Mouse (Mus musculus): Measurements from ENCODE around the gene Ptprt. TPM values are rescaled to one million over a fixed set of nuclear protein-coding genes. Genes with fewer than 3 reads are reported as not detected.

Ptprt gene
- total RNA-seq, 1 experiment from 2014 or later = not detected

GRCm38 (mm10) chr2:161706386-161706915 lies 954.5 kb downstream of the Ptprt start:
- no peak for ATAC-seq (replicated peaks in 1 of 2; ENCODE audit: insufficient read depth in 1 of 2, low FRiP score in 2 of 2, low TSS enrichment in 1 of 2, low read depth in 1 of 2, poor library complexity in 2 of 2, severe bottlenecking in 2 of 2)

DNA sequence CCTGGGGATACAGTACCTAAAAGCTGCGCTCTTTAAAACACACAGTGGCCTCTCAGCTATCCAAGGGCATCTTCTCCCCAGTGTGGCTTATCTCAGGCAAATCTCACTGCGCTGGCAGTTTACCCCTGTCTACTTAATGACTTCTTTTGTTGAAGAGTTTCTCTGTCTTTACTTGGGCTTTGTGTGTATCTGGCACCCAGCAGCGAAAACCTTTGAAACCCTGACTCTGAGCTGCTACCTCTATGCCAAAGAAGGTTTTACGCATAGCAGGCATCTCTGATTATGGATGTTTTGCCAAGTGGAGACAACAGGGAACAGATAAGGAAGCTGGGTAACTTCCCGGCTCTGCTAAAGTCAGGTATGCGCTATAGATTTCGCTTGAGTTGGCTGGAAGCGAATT lies 956.1 kb downstream of the Ptprt start:
- ATAC-seq (replicated peaks in 1 of 2; ENCODE audit: insufficient read depth in 1 of 2, low FRiP score in 2 of 2, low TSS enrichment in 1 of 2, low read depth in 1 of 2, poor library complexity in 2 of 2, severe bottlenecking in 2 of 2) = no peak

DNA sequence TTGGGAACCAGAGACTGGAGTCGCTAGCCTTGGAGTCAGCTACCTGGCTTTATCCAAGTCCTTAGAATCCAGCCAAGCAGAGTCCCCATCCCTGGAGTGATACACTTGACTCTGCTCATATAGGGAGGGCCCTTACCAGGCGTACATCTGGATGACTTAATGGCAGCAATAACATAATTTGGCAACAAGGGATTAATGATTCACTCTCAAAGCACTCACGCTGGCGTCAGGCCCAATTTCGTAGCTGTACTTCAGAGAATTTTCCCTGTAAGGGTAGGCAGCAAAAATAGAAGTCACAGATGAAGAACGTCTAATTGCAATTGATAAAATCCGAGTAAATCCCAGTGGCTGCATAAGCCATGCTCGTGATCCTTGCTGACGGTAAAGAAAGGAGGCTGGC lies 956.5 kb downstream of the Ptprt start:
- ATAC-seq (replicated peaks in 1 of 2; ENCODE audit: insufficient read depth in 1 of 2, low FRiP score in 2 of 2, low TSS enrichment in 1 of 2, low read depth in 1 of 2, poor library complexity in 2 of 2, severe bottlenecking in 2 of 2) = no peak

GRCm38 (mm10) chr2:161695819-161696218 lies 965.1 kb downstream of the Ptprt start:
- no peak for ATAC-seq (replicated peaks in 1 of 2; ENCODE audit: insufficient read depth in 1 of 2, low FRiP score in 2 of 2, low TSS enrichment in 1 of 2, low read depth in 1 of 2, poor library complexity in 2 of 2, severe bottlenecking in 2 of 2)

GRCm38 (mm10) chr2:161668302-161668986 lies 992.5 kb downstream of the Ptprt start:
- no peak for ATAC-seq (replicated peaks in 1 of 2; ENCODE audit: insufficient read depth in 1 of 2, low FRiP score in 2 of 2, low TSS enrichment in 1 of 2, low read depth in 1 of 2, poor library complexity in 2 of 2, severe bottlenecking in 2 of 2)

GRCm38 (mm10) chr2:161661912-161662311 lies 999.0 kb downstream of the Ptprt start:
- ATAC-seq (replicated peaks in 1 of 2; ENCODE audit: insufficient read depth in 1 of 2, low FRiP score in 2 of 2, low TSS enrichment in 1 of 2, low read depth in 1 of 2, poor library complexity in 2 of 2, severe bottlenecking in 2 of 2) = no peak

DNA sequence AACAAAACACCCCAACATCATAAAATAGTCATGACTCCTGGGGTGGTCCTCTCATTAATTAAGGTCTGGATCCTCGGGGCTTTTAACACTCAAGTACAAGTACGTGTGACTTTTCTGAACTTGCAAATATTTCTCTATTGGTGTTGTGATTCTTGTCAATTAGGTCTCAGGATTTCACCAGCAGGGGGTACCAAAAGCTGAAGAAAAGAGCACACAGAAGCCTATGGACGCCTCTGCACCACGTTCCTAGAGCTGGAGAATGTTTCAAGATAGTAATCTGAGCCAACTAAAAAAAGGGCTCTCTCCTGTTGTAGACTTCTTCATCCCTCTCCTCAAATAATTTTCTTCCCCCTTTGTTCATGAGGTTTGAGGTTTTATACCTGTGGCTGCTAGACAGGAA lies 1000.1 kb downstream of the Ptprt start:
- no peak for ATAC-seq (replicated peaks in 1 of 2; ENCODE audit: insufficient read depth in 1 of 2, low FRiP score in 2 of 2, low TSS enrichment in 1 of 2, low read depth in 1 of 2, poor library complexity in 2 of 2, severe bottlenecking in 2 of 2)

GRCm38 (mm10) chr2:161657046-161657445 lies 1003.9 kb downstream of the Ptprt start:
- ATAC-seq (replicated peaks in 1 of 2; ENCODE audit: insufficient read depth in 1 of 2, low FRiP score in 2 of 2, low TSS enrichment in 1 of 2, low read depth in 1 of 2, poor library complexity in 2 of 2, severe bottlenecking in 2 of 2) = no peak

- no peak for ATAC-seq (replicated peaks in 1 of 2; ENCODE audit: insufficient read depth in 1 of 2, low FRiP score in 2 of 2, low TSS enrichment in 1 of 2, low read depth in 1 of 2, poor library complexity in 2 of 2, severe bottlenecking in 2 of 2)
Measured at GRCm38 (mm10) chr2:161656632-161657031, 1004.3 kb downstream of the Ptprt start.

- no peak for ATAC-seq (replicated peaks in 1 of 2; ENCODE audit: insufficient read depth in 1 of 2, low FRiP score in 2 of 2, low TSS enrichment in 1 of 2, low read depth in 1 of 2, poor library complexity in 2 of 2, severe bottlenecking in 2 of 2)
Measured at GRCm38 (mm10) chr2:161640805-161641204, 1020.1 kb downstream of the Ptprt start.

GRCm38 (mm10) chr2:161634084-161634483 lies 1026.9 kb downstream of the Ptprt start:
- no peak for ATAC-seq (replicated peaks in 1 of 2; ENCODE audit: insufficient read depth in 1 of 2, low FRiP score in 2 of 2, low TSS enrichment in 1 of 2, low read depth in 1 of 2, poor library complexity in 2 of 2, severe bottlenecking in 2 of 2)

DNA sequence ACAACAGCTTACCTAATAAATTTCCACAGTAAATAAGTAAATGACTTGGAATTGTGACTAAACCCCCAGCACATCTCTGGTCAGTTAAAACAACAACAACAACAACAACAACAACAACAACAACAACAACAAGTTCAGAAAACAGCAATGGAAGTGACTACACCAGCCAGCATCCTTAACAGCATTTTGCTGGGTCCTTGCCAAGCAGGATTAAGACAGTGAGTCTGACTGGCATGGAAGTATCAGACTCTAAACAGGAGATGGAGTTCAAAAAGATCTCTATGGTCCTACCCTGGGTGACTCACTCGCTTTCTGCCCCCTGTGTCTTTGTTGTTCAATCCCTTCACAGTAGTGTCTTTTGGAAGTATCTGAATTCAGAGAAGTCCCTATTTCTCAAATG lies 1035.1 kb downstream of the Ptprt start:
- ATAC-seq (replicated peaks in 1 of 2; ENCODE audit: insufficient read depth in 1 of 2, low FRiP score in 2 of 2, low TSS enrichment in 1 of 2, low read depth in 1 of 2, poor library complexity in 2 of 2, severe bottlenecking in 2 of 2) = no peak

GRCm38 (mm10) chr2:161608401-161608800 lies 1052.5 kb downstream of the Ptprt start:
- no peak for ATAC-seq (replicated peaks in 1 of 2; ENCODE audit: insufficient read depth in 1 of 2, low FRiP score in 2 of 2, low TSS enrichment in 1 of 2, low read depth in 1 of 2, poor library complexity in 2 of 2, severe bottlenecking in 2 of 2)

DNA sequence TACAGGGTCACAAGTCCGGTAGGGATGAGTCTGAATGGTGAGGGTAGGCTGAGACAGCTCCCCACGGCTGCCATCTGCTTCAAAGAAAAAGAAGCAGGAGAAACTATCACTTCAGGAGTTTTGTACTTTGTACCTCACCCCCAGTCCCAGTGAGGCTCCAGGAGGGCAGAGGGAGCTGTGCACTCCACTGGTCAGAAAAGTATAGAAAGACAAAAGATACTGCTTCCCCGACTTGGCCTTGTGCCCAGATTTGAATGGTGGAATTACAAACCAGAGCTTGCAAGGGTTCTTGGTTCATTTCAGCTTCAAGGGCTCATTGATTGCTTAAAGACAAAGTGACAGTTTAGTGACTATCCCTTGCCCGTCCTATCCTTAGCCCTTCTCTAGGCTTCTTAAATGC lies 1053.6 kb downstream of the Ptprt start:
- ATAC-seq (replicated peaks in 1 of 2; ENCODE audit: insufficient read depth in 1 of 2, low FRiP score in 2 of 2, low TSS enrichment in 1 of 2, low read depth in 1 of 2, poor library complexity in 2 of 2, severe bottlenecking in 2 of 2) = no peak

GRCm38 (mm10) chr2:161600206-161600808 lies 1060.6 kb downstream of the Ptprt start:
- no peak for ATAC-seq (replicated peaks in 1 of 2; ENCODE audit: insufficient read depth in 1 of 2, low FRiP score in 2 of 2, low TSS enrichment in 1 of 2, low read depth in 1 of 2, poor library complexity in 2 of 2, severe bottlenecking in 2 of 2)

DNA sequence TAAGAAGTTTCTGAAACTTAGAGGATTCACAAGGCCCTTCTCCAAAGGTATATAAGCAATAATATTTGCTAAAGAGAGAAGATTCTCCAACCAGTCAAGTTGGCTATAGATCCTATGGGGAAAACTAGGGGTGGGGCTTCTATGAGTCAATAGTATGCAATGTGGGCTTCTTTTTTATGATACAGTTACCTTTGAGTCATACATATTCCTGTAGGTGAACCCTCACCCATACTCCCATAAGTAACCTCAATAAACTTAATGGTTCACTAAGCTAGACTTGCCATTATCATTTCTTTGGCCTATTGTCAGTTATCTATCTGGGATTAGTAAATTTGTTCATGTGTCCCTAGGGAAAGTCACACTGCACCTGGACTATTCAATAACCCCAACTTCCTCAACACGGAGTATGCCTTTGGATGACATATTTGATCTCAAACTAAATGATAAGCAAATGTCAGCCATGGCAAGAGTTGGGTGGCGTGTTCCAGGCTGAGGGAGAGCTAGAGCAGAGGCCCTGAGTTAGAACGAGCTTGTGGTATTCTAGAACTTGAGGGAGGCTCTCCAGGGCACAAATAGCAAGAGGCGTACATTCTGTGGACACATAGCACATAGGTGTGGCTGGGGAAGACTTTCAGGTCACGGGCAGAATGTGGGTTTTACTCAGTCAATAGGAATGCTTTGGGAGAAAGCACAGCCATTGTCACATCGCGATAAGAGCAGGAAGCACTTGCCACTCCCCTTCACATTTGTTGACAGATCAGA lies 1067.4 kb downstream of the Ptprt start:
- no peak for ATAC-seq (replicated peaks in 1 of 2; ENCODE audit: insufficient read depth in 1 of 2, low FRiP score in 2 of 2, low TSS enrichment in 1 of 2, low read depth in 1 of 2, poor library complexity in 2 of 2, severe bottlenecking in 2 of 2)

DNA sequence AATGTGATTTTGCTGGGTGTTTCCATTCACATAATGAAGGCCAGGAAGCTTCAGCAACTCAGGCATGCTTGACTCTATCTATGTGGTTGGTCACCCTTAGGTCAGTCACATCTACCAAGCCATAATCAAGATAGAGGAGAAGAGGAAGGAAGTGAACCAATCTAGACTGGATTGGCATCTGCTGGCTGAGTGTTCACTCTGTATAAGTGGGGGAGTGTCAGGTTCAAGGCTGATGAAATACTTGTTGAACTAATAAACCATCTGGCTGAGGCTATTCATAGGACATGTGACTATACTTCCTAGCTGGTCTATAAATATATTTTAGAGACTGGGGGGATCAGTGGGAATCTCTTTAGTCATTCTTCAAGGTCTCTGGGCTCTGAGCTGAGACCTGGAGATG lies 1086.5 kb downstream of the Ptprt start:
- no peak for ATAC-seq (replicated peaks in 1 of 2; ENCODE audit: insufficient read depth in 1 of 2, low FRiP score in 2 of 2, low TSS enrichment in 1 of 2, low read depth in 1 of 2, poor library complexity in 2 of 2, severe bottlenecking in 2 of 2)

GRCm38 (mm10) chr2:161572201-161572600 lies 1088.7 kb downstream of the Ptprt start:
- ATAC-seq (replicated peaks in 1 of 2; ENCODE audit: insufficient read depth in 1 of 2, low FRiP score in 2 of 2, low TSS enrichment in 1 of 2, low read depth in 1 of 2, poor library complexity in 2 of 2, severe bottlenecking in 2 of 2) = no peak

Measured in hematopoietic stem cell, adult 5-6 weeks (primary cell).